Mouse (Mus musculus): ENCODE measurements around the gene Syde2. TPM values are rescaled to one million over a fixed set of nuclear protein-coding genes. Genes with fewer than 3 reads are reported as not detected.

The Syde2 gene
- 5.2 and 6.4 TPM in 2 replicates for polyA plus RNA-seq (2012; rRNA removed; ENCODE audit: low replicate concordance)

DNA sequence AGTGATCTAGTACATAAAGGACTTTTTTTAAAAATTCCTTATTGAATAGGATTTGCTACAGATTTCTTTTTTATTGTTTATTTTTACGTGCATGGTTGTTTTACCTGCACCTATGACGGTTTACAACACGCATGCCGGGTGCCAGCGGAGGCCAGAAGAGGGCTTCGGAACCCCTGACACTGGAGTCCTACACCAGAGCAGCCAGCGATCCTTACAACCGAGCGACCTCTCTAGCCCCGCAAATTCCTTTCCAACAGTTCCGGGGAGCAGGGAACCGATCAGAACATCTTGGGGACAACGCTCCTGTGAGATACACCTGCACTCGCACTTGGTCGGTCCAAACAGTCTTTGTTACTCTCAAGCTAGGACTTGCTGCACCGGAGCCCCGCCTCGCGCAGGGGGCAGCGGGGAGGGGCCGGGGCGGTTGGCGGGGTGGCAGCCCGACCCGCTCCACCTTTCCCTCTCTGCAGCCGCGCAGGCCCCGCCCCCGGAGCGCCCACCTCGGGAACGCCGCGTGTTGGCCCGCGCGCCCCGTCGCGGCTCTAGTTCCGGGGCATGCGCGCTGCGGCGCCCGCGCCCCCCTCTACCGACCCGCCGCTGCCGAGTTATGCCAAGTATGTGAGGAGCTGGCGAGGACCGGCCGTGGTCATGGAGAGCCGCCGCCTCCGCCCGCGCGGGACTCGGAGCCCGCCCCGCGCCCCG lies at the start of gene Syde2:
Gene Syde2 (plus strand): TSS at position 603 of the 702 bp plus-strand sequence.

Other genes starting within 250 kb of the Syde2 start
- gene Ddah1, start 229.2 kb upstream of the Syde2 start, polyA plus RNA-seq (2012; rRNA removed; ENCODE audit: low replicate concordance) = 5.2 and 6.6 TPM in 2 replicates
- 13.5 and 14.1 TPM in 2 replicates for gene Bcl10, start 65.1 kb upstream of the Syde2 start, polyA plus RNA-seq (2012; rRNA removed; ENCODE audit: low replicate concordance)
- 10.5 and 15.5 TPM in 2 replicates for gene 2410004B18Rik, start 49.9 kb upstream of the Syde2 start, polyA plus RNA-seq (2012; rRNA removed; ENCODE audit: low replicate concordance)
- 0.13 TPM in 1 of 2 replicates, not detected in the other for gene Wdr63, start 120.3 kb downstream of the Syde2 start, polyA plus RNA-seq (2012; rRNA removed; ENCODE audit: low replicate concordance)
- gene Mcoln3, start 129.6 kb downstream of the Syde2 start, polyA plus RNA-seq (2012; rRNA removed; ENCODE audit: low replicate concordance) = 0.06 TPM in 1 of 2 replicates, not detected in the other
- gene Mcoln2, start 162.0 kb downstream of the Syde2 start, polyA plus RNA-seq (2012; rRNA removed; ENCODE audit: low replicate concordance) = 0.67 and 0.90 TPM in 2 replicates
- 0.89 and 12.3 TPM in 2 replicates for gene Lpar3, start 233.1 kb downstream of the Syde2 start, polyA plus RNA-seq (2012; rRNA removed; ENCODE audit: low replicate concordance)

Data from subcutaneous adipose tissue, adult 2 months (tissue).